Mouse (Mus musculus): Measurements from ENCODE around the gene Auts2. TPM values are rescaled to one million over a fixed set of nuclear protein-coding genes. Genes with fewer than 3 reads are reported as not detected.

Gene Auts2
- polyA plus RNA-seq, 1 experiment from 2014 or later: 27.3 TPM

DNA sequence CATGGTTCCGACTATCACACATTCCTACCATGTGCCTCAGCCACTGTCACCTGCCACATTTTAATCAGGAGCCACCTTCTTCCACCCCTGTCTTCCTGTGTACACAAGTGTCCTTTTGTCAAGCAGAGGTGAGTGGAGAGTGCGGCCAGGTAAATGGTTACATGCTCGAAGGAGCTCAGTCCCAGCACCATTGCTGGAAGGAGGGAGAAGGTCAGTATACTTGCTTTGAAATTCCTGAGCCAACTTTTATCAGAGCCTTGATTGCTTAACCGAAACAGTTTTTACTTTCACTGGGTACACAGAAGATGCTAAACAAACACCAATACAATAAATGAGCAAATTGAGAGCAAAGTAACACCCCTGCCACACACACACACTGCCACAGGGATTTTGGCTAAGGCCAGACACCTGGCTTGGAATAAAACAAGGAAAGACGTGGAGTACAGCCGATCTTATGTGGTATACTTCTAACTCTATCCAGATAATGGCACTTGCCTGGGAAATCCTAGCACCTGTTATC, 953.1 kb downstream of the Auts2 start:
- ATAC-seq (ENCODE audit: insufficient read depth): no peak
- Histone ChIP-seq H3K27me3 (ENCODE audit: insufficient read depth, low read length) (no peaks in the 10 kb centered on the region), H3K9me3 (ENCODE audit: low read depth, low read length) (no peaks in the 10 kb centered on the region), H3K27ac (ENCODE audit: low read depth) (no peak overlapping the region), H3K36me3 (ENCODE audit: insufficient read depth) (no peaks in the 10 kb centered on the region), H3K4me1 (ENCODE audit: insufficient read depth) (no peaks in the 10 kb centered on the region), H3K9ac (no peak overlapping the region), H3K4me2 (no peak overlapping the region), H3K4me3 (ENCODE audit: low read depth, low read length) (no peak overlapping the region)
- no peak for TF ChIP-seq CTCF (IDR thresholded peaks at IDR 0.05; ENCODE audit: low read depth)
- 63% methylated on average over 6 of the region's 6 CpGs for WGBS
- DNase-seq: no peak

DNA sequence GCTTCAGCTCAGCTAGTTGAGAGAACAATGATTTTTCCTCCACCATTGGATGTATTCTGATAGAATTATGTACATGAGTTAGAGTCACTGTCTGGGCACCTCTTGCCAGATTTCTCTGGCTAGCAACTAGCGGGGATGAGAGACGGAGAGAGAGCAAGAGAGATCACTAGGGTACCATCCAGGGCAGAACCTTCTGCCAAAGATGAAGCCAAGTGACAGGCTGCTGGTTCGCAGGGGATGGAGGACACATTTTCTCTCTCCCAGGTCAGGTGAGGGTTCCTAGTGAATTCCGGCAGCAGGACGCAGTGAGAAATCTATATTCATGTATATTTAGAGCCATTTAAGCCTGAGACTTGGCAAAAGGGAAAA, 956.8 kb downstream of the Auts2 start:
- DNase-seq: no peak
- WGBS: 81% methylated on average over 5 of the region's 5 CpGs
- TF ChIP-seq CTCF (IDR thresholded peaks at IDR 0.05; ENCODE audit: low read depth): no peak
- ATAC-seq (ENCODE audit: insufficient read depth): no peak
- H3K4me3 ChIP-seq (ENCODE audit: low read depth, low read length): no peak overlapping the region
- no peaks in the 10 kb centered on the region for H3K27me3 ChIP-seq (ENCODE audit: insufficient read depth, low read length)
- no peaks in the 10 kb centered on the region for H3K36me3 ChIP-seq (ENCODE audit: insufficient read depth)
- H3K4me1 ChIP-seq (ENCODE audit: insufficient read depth): no peaks in the 10 kb centered on the region
- H3K9ac ChIP-seq: no peak overlapping the region
- H3K4me2 ChIP-seq: no peak overlapping the region
- H3K27ac ChIP-seq (ENCODE audit: low read depth): no peak overlapping the region
- no peaks in the 10 kb centered on the region for H3K9me3 ChIP-seq (ENCODE audit: low read depth, low read length)

DNA sequence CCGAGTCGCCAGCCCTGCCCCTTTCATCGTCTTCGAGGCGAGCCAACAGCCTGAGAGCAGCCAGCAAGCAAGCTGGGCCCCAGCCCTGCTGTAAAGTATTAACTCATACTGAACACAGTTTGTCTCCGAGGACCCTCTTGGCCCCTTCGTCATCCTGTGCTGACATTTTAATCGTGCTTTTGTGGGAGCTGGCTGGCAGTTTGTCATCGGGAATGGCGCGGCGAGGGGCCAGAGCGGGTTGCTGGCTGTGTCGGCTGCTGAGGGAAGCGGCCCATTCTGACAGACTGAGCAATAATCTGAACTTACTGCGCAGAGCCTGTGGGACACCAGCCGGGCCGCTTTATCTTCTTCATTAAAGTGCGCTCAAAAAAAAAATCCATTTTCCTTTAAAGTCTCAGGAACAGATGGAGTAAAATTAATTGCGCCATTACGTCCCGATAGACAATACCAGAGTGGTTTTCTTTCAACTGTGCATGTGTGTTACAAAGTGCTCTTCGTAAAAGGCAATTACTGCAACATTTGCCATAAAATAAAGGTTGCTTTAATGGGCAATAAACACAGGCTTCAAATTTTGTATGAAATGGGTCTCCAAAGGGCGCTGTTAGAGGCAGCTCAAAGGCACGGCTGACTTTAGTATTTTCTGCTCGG, 957.3 kb downstream of the Auts2 start:
- Histone ChIP-seq H3K4me3 (ENCODE audit: low read depth, low read length) (no peak overlapping the region), H3K9me3 (ENCODE audit: low read depth, low read length) (no peaks in the 10 kb centered on the region), H3K27me3 (ENCODE audit: insufficient read depth, low read length) (no peaks in the 10 kb centered on the region), H3K9ac (no peak overlapping the region), H3K36me3 (ENCODE audit: insufficient read depth) (no peaks in the 10 kb centered on the region), H3K4me1 (ENCODE audit: insufficient read depth) (no peaks in the 10 kb centered on the region), H3K4me2 (peak overlapping the region; percentile 40), H3K27ac (ENCODE audit: low read depth) (no peak overlapping the region)
- 34% methylated on average over 26 of the region's 26 CpGs for WGBS
- ATAC-seq (ENCODE audit: insufficient read depth): peak; percentile 62; the same call in 1 of the 2 replicates
- DNase-seq: peak; percentile 63
- TF ChIP-seq CTCF (IDR thresholded peaks at IDR 0.05; ENCODE audit: low read depth): no peak

DNA sequence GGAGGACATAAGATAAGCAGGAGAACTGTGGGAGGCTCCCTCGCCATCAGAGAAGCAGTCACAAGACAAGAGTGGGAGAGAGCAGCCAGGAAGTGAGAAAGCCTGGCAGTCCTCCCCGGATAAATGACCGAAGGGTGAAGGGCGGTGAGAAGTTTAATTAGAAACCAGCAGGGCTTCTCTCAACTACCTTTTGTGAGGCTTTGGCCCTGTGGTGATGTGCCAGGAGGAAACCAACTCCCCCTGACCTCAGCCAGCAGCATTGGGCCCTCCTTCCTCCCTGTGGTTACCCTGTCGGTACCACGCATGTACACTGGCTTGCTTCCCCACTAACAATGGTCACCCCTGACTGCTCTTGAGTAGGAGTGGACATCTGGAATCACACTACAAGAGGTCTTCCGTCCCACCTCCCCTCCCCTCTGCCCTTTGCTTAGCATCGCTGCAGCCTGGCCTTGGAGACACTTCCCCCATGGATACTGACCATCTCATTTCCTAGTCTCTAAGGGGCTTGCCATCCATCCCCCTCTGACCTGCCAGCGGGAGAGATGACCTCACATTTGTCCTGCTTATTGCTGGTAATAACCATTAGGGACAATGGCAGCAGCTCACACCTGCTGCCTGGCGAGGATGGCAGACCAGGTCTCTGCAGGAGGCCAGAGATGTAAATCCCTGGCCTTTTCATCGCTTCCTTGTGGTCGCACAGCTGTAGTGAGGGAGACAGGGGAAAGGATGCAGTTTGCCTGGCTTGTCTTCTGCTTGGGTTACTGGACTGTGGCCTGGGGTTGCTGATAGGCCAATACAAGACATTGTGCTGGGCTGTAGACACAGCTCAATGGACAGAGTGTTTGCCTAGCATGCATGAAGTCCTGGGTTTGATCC, 958.6 kb downstream of the Auts2 start:
- no peak overlapping the region for H3K9ac ChIP-seq
- H3K9me3 ChIP-seq (ENCODE audit: low read depth, low read length): no peaks in the 10 kb centered on the region
- ATAC-seq (ENCODE audit: insufficient read depth) (no peak), DNase-seq (no peak)
- 56% methylated on average over 12 of the region's 12 CpGs for WGBS
- no peaks in the 10 kb centered on the region for H3K4me1 ChIP-seq (ENCODE audit: insufficient read depth)
- no peaks in the 10 kb centered on the region for H3K36me3 ChIP-seq (ENCODE audit: insufficient read depth)
- H3K4me3 ChIP-seq (ENCODE audit: low read depth, low read length): no peak overlapping the region
- no peaks in the 10 kb centered on the region for H3K27me3 ChIP-seq (ENCODE audit: insufficient read depth, low read length)
- H3K27ac ChIP-seq (ENCODE audit: low read depth): no peak overlapping the region
- no peak overlapping the region for H3K4me2 ChIP-seq
- TF ChIP-seq CTCF (IDR thresholded peaks at IDR 0.05; ENCODE audit: low read depth): no peak

DNA sequence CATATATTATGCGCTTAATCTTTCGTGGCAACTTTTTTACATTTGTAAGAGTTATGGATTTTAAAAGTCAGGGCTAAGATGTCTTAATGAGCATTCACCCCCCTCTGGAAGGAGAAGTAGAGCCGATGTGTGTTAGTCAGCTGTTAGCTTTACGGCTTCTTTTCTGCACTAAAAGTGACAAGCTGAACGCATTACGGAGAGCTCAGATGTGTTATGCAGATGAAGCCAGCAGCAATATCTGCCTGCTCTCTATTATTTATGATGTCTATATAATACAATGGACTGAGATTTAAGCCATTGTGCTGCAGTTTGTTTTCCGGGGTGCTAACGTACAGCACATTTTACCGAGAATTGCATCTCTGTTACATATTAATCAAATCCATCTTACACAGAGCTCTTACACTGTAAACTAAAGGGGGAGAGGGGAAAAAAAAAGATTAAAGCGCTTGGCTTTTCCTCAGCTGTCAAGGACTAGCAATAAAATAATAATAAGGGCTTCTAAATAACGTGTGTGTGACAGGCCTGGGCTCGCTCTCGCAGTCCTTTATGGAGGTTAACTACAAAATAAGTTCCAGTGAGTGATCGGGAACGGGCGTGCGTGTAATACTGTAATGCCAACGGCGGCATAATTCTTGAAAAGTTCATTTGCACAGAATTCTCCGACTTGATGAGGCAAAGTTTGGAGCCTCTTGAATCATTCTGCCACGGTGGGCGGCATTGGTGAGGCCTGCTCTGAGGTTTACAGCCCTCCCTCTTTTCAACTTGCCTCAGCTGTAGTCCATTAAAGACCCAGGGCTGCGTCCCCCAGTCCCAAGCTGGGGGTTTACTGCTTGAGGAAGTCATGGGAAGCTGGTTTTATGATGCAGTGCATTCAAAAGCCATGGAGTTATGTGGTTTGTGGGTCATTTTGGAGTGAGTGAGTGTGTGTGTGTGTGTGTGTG, 961.8 kb downstream of the Auts2 start:
- Histone ChIP-seq H3K9ac (no peak overlapping the region), H3K4me2 (no peak overlapping the region), H3K36me3 (ENCODE audit: insufficient read depth) (no peaks in the 10 kb centered on the region), H3K27me3 (ENCODE audit: insufficient read depth, low read length) (no peaks in the 10 kb centered on the region), H3K27ac (ENCODE audit: low read depth) (no peak overlapping the region), H3K4me1 (ENCODE audit: insufficient read depth) (no peaks in the 10 kb centered on the region), H3K9me3 (ENCODE audit: low read depth, low read length) (no peaks in the 10 kb centered on the region), H3K4me3 (ENCODE audit: low read depth, low read length) (no peak overlapping the region)
- ATAC-seq (ENCODE audit: insufficient read depth) (no peak), DNase-seq (peak; percentile 31)
- 53% methylated on average over 23 of the region's 23 CpGs for WGBS
- no peak for TF ChIP-seq CTCF (IDR thresholded peaks at IDR 0.05; ENCODE audit: low read depth)

DNA sequence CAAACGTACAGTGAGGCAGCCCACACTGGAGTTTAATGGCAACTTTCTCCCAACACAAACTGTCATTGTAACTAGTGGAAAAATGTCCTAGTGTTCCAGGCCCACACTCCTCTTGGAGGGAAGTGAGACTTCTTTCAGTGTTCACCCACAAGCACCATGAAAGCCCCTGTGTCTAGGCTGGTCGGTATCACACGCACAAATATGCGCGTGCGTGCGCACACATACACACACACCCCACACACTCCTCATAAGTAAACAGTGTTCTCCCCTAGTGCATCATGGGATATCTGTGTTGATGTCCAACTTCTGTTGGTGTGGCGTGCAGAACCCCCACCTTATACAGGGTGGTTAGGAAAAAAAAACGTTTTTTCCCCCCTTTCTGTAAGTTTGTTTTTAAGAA, 964.4 kb downstream of the Auts2 start:
- DNase-seq: no peak

More for the DNA sequence above, 964.4 kb downstream of the Auts2 start:
- no peaks in the 10 kb centered on the region for H3K27me3 ChIP-seq (ENCODE audit: insufficient read depth, low read length)
- H3K27ac ChIP-seq (ENCODE audit: low read depth): no peak overlapping the region
- no peaks in the 10 kb centered on the region for H3K36me3 ChIP-seq (ENCODE audit: insufficient read depth)
- H3K4me1 ChIP-seq (ENCODE audit: insufficient read depth): no peaks in the 10 kb centered on the region
- no peak for ATAC-seq (ENCODE audit: insufficient read depth)
- no peak overlapping the region for H3K4me2 ChIP-seq
- no peak for TF ChIP-seq CTCF (IDR thresholded peaks at IDR 0.05; ENCODE audit: low read depth)
- H3K9me3 ChIP-seq (ENCODE audit: low read depth, low read length): no peaks in the 10 kb centered on the region
- no peak overlapping the region for H3K9ac ChIP-seq
- WGBS: 78% methylated on average over 9 of the region's 9 CpGs
- no peak overlapping the region for H3K4me3 ChIP-seq (ENCODE audit: low read depth, low read length)
